Mouse (Mus musculus): ENCODE measurements around the gene Csrnp3.

Csrnp3 gene

GRCm38 (mm10) chr2:66019235-66019634, 173.7 kb downstream of the Csrnp3 start:
- DNase-seq (ENCODE audit: low spot score): no peak

- DNase-seq (ENCODE audit: low spot score): no peak
Measured at GRCm38 (mm10) chr2:66023419-66023818, 177.9 kb downstream of the Csrnp3 start.

- DNase-seq (ENCODE audit: low spot score): no peak
Measured at GRCm38 (mm10) chr2:66024837-66025236, 179.3 kb downstream of the Csrnp3 start.

GRCm38 (mm10) chr2:66028812-66029211, 183.2 kb downstream of the Csrnp3 start:
- DNase-seq (ENCODE audit: low spot score): no peak

GRCm38 (mm10) chr2:66034907-66035679, 189.5 kb downstream of the Csrnp3 start:
- no peak for DNase-seq (ENCODE audit: low spot score)

GRCm38 (mm10) chr2:66040611-66041010, 195.0 kb downstream of the Csrnp3 start:
- DNase-seq (ENCODE audit: low spot score): no peak

GRCm38 (mm10) chr2:66041203-66041916, 195.8 kb downstream of the Csrnp3 start:
- DNase-seq (ENCODE audit: low spot score): no peak

GRCm38 (mm10) chr2:66041917-66042419, 196.4 kb downstream of the Csrnp3 start:
- DNase-seq (ENCODE audit: low spot score): peak; percentile 49

GRCm38 (mm10) chr2:66043441-66044404, 198.2 kb downstream of the Csrnp3 start:
- no peak for DNase-seq (ENCODE audit: low spot score)

GRCm38 (mm10) chr2:66044405-66045089, 199.0 kb downstream of the Csrnp3 start:
- DNase-seq (ENCODE audit: low spot score): no peak

GRCm38 (mm10) chr2:66063291-66063690, 217.7 kb downstream of the Csrnp3 start:
- no peak for DNase-seq (ENCODE audit: low spot score)

GRCm38 (mm10) chr2:66069454-66069853, 223.9 kb downstream of the Csrnp3 start:
- DNase-seq (ENCODE audit: low spot score): no peak

- no peak for DNase-seq (ENCODE audit: low spot score)
Measured at GRCm38 (mm10) chr2:66080731-66081130, 235.2 kb downstream of the Csrnp3 start.

Measured in layer of hippocampus, adult 9-10 months (tissue).